Mouse (Mus musculus): ENCODE data around the gene Kcnn4.

Gene Kcnn4

GRCm38 (mm10) chr7:24366716-24367632 lies 3.1 kb upstream of the Kcnn4 start:
- DNase-seq (ENCODE audit: low read depth, low spot score) = no peak

GRCm38 (mm10) chr7:24368226-24368625 lies 1.8 kb upstream of the Kcnn4 start:
- no peak for DNase-seq (ENCODE audit: low read depth, low spot score)

GRCm38 (mm10) chr7:24368946-24369345 lies 1.1 kb upstream of the Kcnn4 start:
- DNase-seq (ENCODE audit: low read depth, low spot score) = no peak

GRCm38 (mm10) chr7:24371012-24371808 lies 1.1 kb downstream of the Kcnn4 start:
- no peak for DNase-seq (ENCODE audit: low read depth, low spot score)

- DNase-seq (ENCODE audit: low read depth, low spot score) = no peak
These were observed 1.7 kb downstream of the Kcnn4 start for GRCm38 (mm10) chr7:24371809-24372145.

GRCm38 (mm10) chr7:24372300-24372699 lies 2.2 kb downstream of the Kcnn4 start:
- DNase-seq (ENCODE audit: low read depth, low spot score) = no peak

GRCm38 (mm10) chr7:24372786-24373185 lies 2.7 kb downstream of the Kcnn4 start:
- no peak for DNase-seq (ENCODE audit: low read depth, low spot score)

GRCm38 (mm10) chr7:24373538-24374379 lies 3.7 kb downstream of the Kcnn4 start:
- no peak for DNase-seq (ENCODE audit: low read depth, low spot score)

GRCm38 (mm10) chr7:24376456-24376855 lies 6.4 kb downstream of the Kcnn4 start:
- DNase-seq (ENCODE audit: low read depth, low spot score) = no peak

- DNase-seq (ENCODE audit: low read depth, low spot score) = no peak
These were observed 7.2 kb downstream of the Kcnn4 start for GRCm38 (mm10) chr7:24377091-24377865.

- no peak for DNase-seq (ENCODE audit: low read depth, low spot score)
These were observed 8.1 kb downstream of the Kcnn4 start for GRCm38 (mm10) chr7:24378049-24378701.

- DNase-seq (ENCODE audit: low read depth, low spot score) = no peak
These were observed 9.9 kb downstream of the Kcnn4 start for GRCm38 (mm10) chr7:24379934-24380333.

GRCm38 (mm10) chr7:24380370-24380769 lies 10.3 kb downstream of the Kcnn4 start:
- no peak for DNase-seq (ENCODE audit: low read depth, low spot score)

- DNase-seq (ENCODE audit: low read depth, low spot score) = no peak
These were observed 12.8 kb downstream of the Kcnn4 start for GRCm38 (mm10) chr7:24382730-24383372.

GRCm38 (mm10) chr7:24384070-24384469 lies 14.0 kb downstream of the Kcnn4 start:
- no peak for DNase-seq (ENCODE audit: low read depth, low spot score)

- DNase-seq (ENCODE audit: low read depth, low spot score) = peak; percentile 52
These were observed 14.8 kb downstream of the Kcnn4 start for GRCm38 (mm10) chr7:24384827-24385226.

GRCm38 (mm10) chr7:24387059-24387556 lies 17.0 kb downstream of the Kcnn4 start:
- no peak for DNase-seq (ENCODE audit: low read depth, low spot score)

- no peak for DNase-seq (ENCODE audit: low read depth, low spot score)
These were observed 19.6 kb downstream of the Kcnn4 start for GRCm38 (mm10) chr7:24389516-24390187.

GRCm38 (mm10) chr7:24390512-24390911 lies 20.4 kb downstream of the Kcnn4 start:
- DNase-seq (ENCODE audit: low read depth, low spot score) = no peak

Data from WW6 (cell line).